Mouse (Mus musculus): ENCODE measurements around the gene Slc17a7.

- TF ChIP-seq CTCF (IDR thresholded peaks at IDR 0.05; ENCODE audit: borderline replicate concordance, insufficient read depth, low read length) = no peak
- no peak for TF ChIP-seq POLR2A (IDR thresholded peaks at IDR 0.05; ENCODE audit: low read depth, low read length)
Measured at GRCm38 (mm10) chr7:45196994-45197393, 33.2 kb downstream of the Slc17a7 start.
